9 mouse cellular contexts compared by ENCODE assay signal in genomic region chr14:32192437-32192836, GRCm38 (mm10). TPM values are rescaled to one million over a fixed set of nuclear protein-coding genes. Genes with fewer than 3 reads are reported as not detected.
A peak's percentile ranks its signal among the peaks of the same experiment; 100 is the strongest.
DNase-seq lines count a peak whose midpoint lies in the region; ATAC-seq and TF ChIP-seq lines count a peak whose summit lies in the region.
"Had no signal": no experiment of that assay in that cellular context is flagged by ENCODE, and none has a peak within 500 bp of the region (broad histone marks: within the 10 kb centered on the region; RNA-seq: fewer than 3 reads in every experiment).

No protein-coding gene starts in this region.

- no peak overlapping the region for H3K4me2 ChIP-seq in kidney, embryonic 16.5 days (replicated peaks; ENCODE audit: low read depth, low read length)

- TF ChIP-seq CTCF in G1E (IDR thresholded peaks at IDR 0.05; ENCODE audit: low read depth, low read length): 0 out of 2 replicates have a peak, but pooled peaks have one; percentile 6

- no peaks in the 10 kb centered on the region for H3K27me3 ChIP-seq in kidney, embryonic 16.5 days (ENCODE audit: insufficient read depth, low read length)
- no peaks in the 10 kb centered on the region for H3K27me3 ChIP-seq in G1E (ENCODE audit: insufficient read depth, low read length)

- WGBS in kidney, embryonic 16.5 days: 42% methylated on average over 3 of the region's 3 CpGs

- no peak overlapping the region for H3K9ac ChIP-seq in kidney, embryonic 16.5 days (replicated peaks; ENCODE audit: low read length)

- no peak for ATAC-seq in kidney, embryonic 16.5 days (ENCODE audit: low FRiP score, low TSS enrichment)
- ATAC-seq in G1E (ENCODE audit: extremely low read depth, insufficient number of reproducible peaks, low FRiP score, poor library complexity, severe bottlenecking): peak; percentile 49; the same call in 1 of the 2 replicates
- peak; percentile 97 for ATAC-seq in megakaryocyte progenitor cell, adult 5-6 weeks (replicated peaks; ENCODE audit: poor library complexity)

- H3K4me3 ChIP-seq in kidney, embryonic 16.5 days (ENCODE audit: low read length): no peak overlapping the region
- no peak overlapping the region for H3K4me3 ChIP-seq in G1E (ENCODE audit: low read depth, low read length)

- no peak overlapping the region for H3K27ac ChIP-seq in kidney, embryonic 16.5 days (ENCODE audit: low read length)
- H3K27ac ChIP-seq: macrophage had no signal

- H3K4me1 ChIP-seq in kidney, embryonic 16.5 days (ENCODE audit: insufficient read depth, low read length): no peaks in the 10 kb centered on the region
- H3K4me1 ChIP-seq in G1E (ENCODE audit: insufficient read depth, low read depth, low read length): peaks cover 24% of the 10 kb centered on the region

- no peaks in the 10 kb centered on the region for H3K9me3 ChIP-seq in kidney, embryonic 16.5 days (ENCODE audit: low read length)
- no peaks in the 10 kb centered on the region for H3K9me3 ChIP-seq in G1E (replicated peaks)

- peaks cover 51% of the 10 kb centered on the region for H3K36me3 ChIP-seq in kidney, embryonic 16.5 days (ENCODE audit: insufficient read depth, low read length)
- peaks cover 86% of the 10 kb centered on the region for H3K36me3 ChIP-seq in G1E (replicated peaks)

- peak; percentile 38 for DNase-seq in kidney, adult 11 months
- peak; percentile 12 for DNase-seq in G1E (ENCODE audit: low spot score)
- DNase-seq in cerebellum, adult 18-20 months: peak; percentile 63 to 68
- DNase-seq in gastrocnemius, postnatal 25 days: peak; percentile 20
- peak; percentile 35 to 58 for DNase-seq in layer of hippocampus, postnatal 10 days (ENCODE audit: low spot score in 2 of 2)
- DNase-seq in thymus, postnatal 0 days (ENCODE audit: low spot score): peak; percentile 56

RNA-seq across cellular contexts. Expression of gene Timm23, which starts 9.3 kb away (rescaled TPM):
- polyA plus RNA-seq in kidney, embryonic 16.5 days (2015; fragmentation: Nextera tagmentation; extraction: Ambion mirVana): 272 and 302 TPM in 2 replicates
- 349 and 453 TPM in 2 replicates for total RNA-seq in G1E (2014; fragmentation: Nextera tagmentation)
- 229 and 240 TPM in 2 replicates for total RNA-seq in G1E (2017)
- 468 and 573 TPM in 2 replicates for polyA plus RNA-seq in G1E (2012)
- 100 to 1,000 TPM; 173 to 190 TPM for total RNA-seq in gastrocnemius, postnatal 25 days (2021)
- 100 to 1,000 TPM in 1 of 2 experiments, 10 to 100 TPM in 1; 90.9 to 109 TPM for total RNA-seq in layer of hippocampus, postnatal 10 days (2021)
- total RNA-seq in megakaryocyte progenitor cell, adult 5-6 weeks (2015): 237 and 249 TPM in 2 replicates
- total RNA-seq in megakaryocyte progenitor cell, adult 5-6 weeks (2017): 159 and 183 TPM in 2 replicates
- polyA plus RNA-seq in thymus, postnatal 0 days (2015; fragmentation: Nextera tagmentation; extraction: Ambion mirVana): 402 and 405 TPM in 2 replicates

RNA-seq across cellular contexts. Expression of gene Parg, which starts 9.3 kb away (rescaled TPM):
- polyA plus RNA-seq in kidney, embryonic 16.5 days (2015; fragmentation: Nextera tagmentation; extraction: Ambion mirVana): 40.8 and 43.1 TPM in 2 replicates
- 74.7 and 97.6 TPM in 2 replicates for total RNA-seq in G1E (2014; fragmentation: Nextera tagmentation)
- total RNA-seq in G1E (2017): 105 and 123 TPM in 2 replicates
- polyA plus RNA-seq in G1E (2012): 33.1 and 33.9 TPM in 2 replicates
- 10 to 100 TPM; 16.6 to 20.8 TPM for total RNA-seq in gastrocnemius, postnatal 25 days (2021)
- 10 to 100 TPM; 50.6 to 55.7 TPM for total RNA-seq in layer of hippocampus, postnatal 10 days (2021)
- total RNA-seq in megakaryocyte progenitor cell, adult 5-6 weeks (2015): 44.1 and 48.1 TPM in 2 replicates
- total RNA-seq in megakaryocyte progenitor cell, adult 5-6 weeks (2017): 102 and 143 TPM in 2 replicates
- polyA plus RNA-seq in thymus, postnatal 0 days (2015; fragmentation: Nextera tagmentation; extraction: Ambion mirVana): 41.3 and 41.4 TPM in 2 replicates

RNA-seq across cellular contexts. Expression of gene Ncoa4, which starts 32.8 kb away (rescaled TPM):
- 115 and 119 TPM in 2 replicates for polyA plus RNA-seq in kidney, embryonic 16.5 days (2015; fragmentation: Nextera tagmentation; extraction: Ambion mirVana)
- total RNA-seq in G1E (2014; fragmentation: Nextera tagmentation) (197 and 228 TPM in 2 replicates), G1E (2017) (256 and 288 TPM in 2 replicates)
- 6.6 and 6.8 TPM in 2 replicates for polyA plus RNA-seq in G1E (2012)
- 10 to 100 TPM; 59.2 to 65.4 TPM for total RNA-seq in gastrocnemius, postnatal 25 days (2021)
- 100 to 1,000 TPM; 129 to 134 TPM for total RNA-seq in layer of hippocampus, postnatal 10 days (2021)
- 245 and 252 TPM in 2 replicates for total RNA-seq in megakaryocyte progenitor cell, adult 5-6 weeks (2015)
- total RNA-seq in megakaryocyte progenitor cell, adult 5-6 weeks (2017): 194 and 212 TPM in 2 replicates
- 103 and 109 TPM in 2 replicates for polyA plus RNA-seq in thymus, postnatal 0 days (2015; fragmentation: Nextera tagmentation; extraction: Ambion mirVana)

RNA-seq across cellular contexts. Expression of gene Msmb, which starts 50.6 kb away (rescaled TPM):
- polyA plus RNA-seq in kidney, embryonic 16.5 days (2015; fragmentation: Nextera tagmentation; extraction: Ambion mirVana): not detected in 2 replicates
- total RNA-seq in G1E (2014; fragmentation: Nextera tagmentation) (2.1 TPM in 1 of 2 replicates, not detected in the other), G1E (2017) (0.41 and 0.44 TPM in 2 replicates)
- not detected in 2 replicates for polyA plus RNA-seq in G1E (2012)
- not detected for total RNA-seq in gastrocnemius, postnatal 25 days (2021)
- not detected for total RNA-seq in layer of hippocampus, postnatal 10 days (2021)
- total RNA-seq in megakaryocyte progenitor cell, adult 5-6 weeks (2015): not detected in 2 replicates
- not detected in 2 replicates for total RNA-seq in megakaryocyte progenitor cell, adult 5-6 weeks (2017)
- polyA plus RNA-seq in thymus, postnatal 0 days (2015; fragmentation: Nextera tagmentation; extraction: Ambion mirVana): not detected in 2 replicates
- polyA plus RNA-seq: macrophage had no signal

Comparison
In these comparisons a context has a peak if more than half of its experiments do, and no peak if none do; other contexts are left out.
1. DNase-seq: peak in every context shown above with its lines; median percentile 66 in cerebellum, adult 18-20 months; 56 in thymus, postnatal 0 days; 46 in layer of hippocampus, postnatal 10 days; 38 in kidney, adult 11 months; 20 in gastrocnemius, postnatal 25 days; 12 in G1E.